Mouse (Mus musculus) lung, postnatal 4 days (tissue): ENCODE results near the gene Qdpr.

Experiments
- DNase-seq, 2 experiments: peaks; one replicate each; pipeline ENCODE4 v3.0.0; 2021

The Qdpr gene

GRCm38 (mm10) chr5:45449831-45450716, at the start of gene Qdpr:
Gene Qdpr, minus strand, starts transcription at chr5:45450236.
- DNase-seq: peak; percentile 97

- DNase-seq: no peak
These were observed 47.5 kb upstream of the Qdpr start for GRCm38 (mm10) chr5:45497564-45497963.

- DNase-seq: no peak
These were observed 47.0 kb upstream of the Qdpr start for GRCm38 (mm10) chr5:45496930-45497550.

- no peak for DNase-seq
These were observed 46.4 kb upstream of the Qdpr start for GRCm38 (mm10) chr5:45496479-45496878.

GRCm38 (mm10) chr5:45496042-45496441, 46.0 kb upstream of the Qdpr start:
- no peak for DNase-seq

GRCm38 (mm10) chr5:45495429-45495975, 45.5 kb upstream of the Qdpr start:
- no peak for DNase-seq

GRCm38 (mm10) chr5:45494093-45494755, 44.2 kb upstream of the Qdpr start:
- DNase-seq: no peak

GRCm38 (mm10) chr5:45493191-45494092, 43.4 kb upstream of the Qdpr start, which contains the start of gene Lap3:
Gene Lap3, plus strand, starts transcription at chr5:45493374.
- peak; percentile 100 for DNase-seq

GRCm38 (mm10) chr5:45491776-45492175, 41.7 kb upstream of the Qdpr start:
- DNase-seq: no peak

GRCm38 (mm10) chr5:45483654-45484053, 33.6 kb upstream of the Qdpr start:
- no peak for DNase-seq

- DNase-seq: no peak
These were observed 32.6 kb upstream of the Qdpr start for GRCm38 (mm10) chr5:45482607-45483006.

GRCm38 (mm10) chr5:45481125-45481524, 31.1 kb upstream of the Qdpr start:
- DNase-seq: no peak

- DNase-seq: no peak
These were observed 30.0 kb upstream of the Qdpr start for GRCm38 (mm10) chr5:45480066-45480465.

GRCm38 (mm10) chr5:45477601-45478000, 27.6 kb upstream of the Qdpr start:
- no peak for DNase-seq

- DNase-seq: peak; percentile 43 to 72
These were observed 26.3 kb upstream of the Qdpr start for GRCm38 (mm10) chr5:45476288-45476687.

- DNase-seq: peak in 1 of 2 experiments; percentile 41
These were observed 25.7 kb upstream of the Qdpr start for GRCm38 (mm10) chr5:45475771-45476170.

- DNase-seq: no peak
These were observed 24.7 kb upstream of the Qdpr start for GRCm38 (mm10) chr5:45474758-45475157.

- DNase-seq: peak in 1 of 2 experiments; percentile 60
These were observed 24.2 kb upstream of the Qdpr start for GRCm38 (mm10) chr5:45474215-45474614.

GRCm38 (mm10) chr5:45473521-45473920, 23.5 kb upstream of the Qdpr start:
- no peak for DNase-seq

- DNase-seq: peak; percentile 51 to 53
These were observed 22.9 kb upstream of the Qdpr start for GRCm38 (mm10) chr5:45472880-45473450.

GRCm38 (mm10) chr5:45454456-45454855, 4.4 kb upstream of the Qdpr start:
- no peak for DNase-seq

- no peak for DNase-seq
These were observed 3.4 kb upstream of the Qdpr start, which contains the start of gene Clrn2 for GRCm38 (mm10) chr5:45453451-45453850. Gene Clrn2, plus strand, starts transcription at chr5:45453751.
